Mouse (Mus musculus) lung, adult 2 months (tissue): ENCODE data around the gene Grin2a. TPM values are rescaled to one million over a fixed set of nuclear protein-coding genes. Genes with fewer than 3 reads are reported as not detected.

ENCODE experiments used
- DNase-seq: peaks from one replicate; pipeline ENCODE4 v3.0.0; 2022
- H3K4me1 ChIP-seq: fragments of 200-500 bp; 2 replicates; pipeline ENCODE4 v1.6.1; 2011; ENCODE audit warnings: low read length; ENCODE audit not compliant: control insufficient read depth, insufficient read depth
- H3K4me3 ChIP-seq: fragments of 200-500 bp; replicated peaks from 2 replicates; pipeline ENCODE3; 2011; ENCODE audit warnings: low read depth, mild to moderate bottlenecking, control low read depth, low read length; ENCODE audit errors: extremely low read depth
- CTCF ChIP-seq: fragments of 200-500 bp; IDR thresholded peaks from 2 replicates; pipeline ENCODE4 v1.5.1; 2011; ENCODE audit warnings: mild to moderate bottlenecking, low read length, control low read depth; ENCODE audit not compliant: insufficient read depth
- POLR2A ChIP-seq: fragments of 200-500 bp; IDR thresholded peaks from 2 replicates; pipeline ENCODE4 v1.6.1; 2011; ENCODE audit warnings: low read depth, mild to moderate bottlenecking, control low read depth, low read length, borderline replicate concordance; ENCODE audit errors: extremely low read depth
- WGBS: fragments of 180-500 bp; shearing (Covaris S2); methylation state at CpG from one replicate; pipeline ENCODE4 v1.1.7; 2018; 5-methylcytosine and 5-hydroxymethylcytosine counted together
- polyA plus RNA-seq: library from polyadenylated mRNA; depleted of rRNA; stranded (reverse); fragments of >200 nt; gene quantifications from 2 replicates; pipeline ENCODE4 v1.2.3, GENCODE M21; 2012

Grin2a gene
- polyA plus RNA-seq, 1 experiment = 0.24 TPM

- WGBS = 88% methylated on average over 4 of the region's 4 CpGs
- no peaks in the 10 kb centered on the region for H3K4me1 ChIP-seq
- TF ChIP-seq CTCF (no peak), POLR2A (no peak)
- DNase-seq = no peak
- H3K4me3 ChIP-seq = no peak overlapping the region
Measured at GRCm38 (mm10) chr16:9785821-9786220, 209.5 kb downstream of the Grin2a start.

- DNase-seq = no peak
- TF ChIP-seq POLR2A (no peak), CTCF (no peak)
- H3K4me1 ChIP-seq = no peaks in the 10 kb centered on the region
- 42% methylated on average over 1 of the region's 1 CpGs for WGBS
- no peak overlapping the region for H3K4me3 ChIP-seq
Measured at GRCm38 (mm10) chr16:9768981-9769380, 226.4 kb downstream of the Grin2a start.

GRCm38 (mm10) chr16:9768356-9768755, 227.0 kb downstream of the Grin2a start:
- 39% methylated on average over 5 of the region's 5 CpGs for WGBS
- H3K4me3 ChIP-seq = no peak overlapping the region
- no peak for DNase-seq
- TF ChIP-seq POLR2A (no peak), CTCF (no peak)
- no peaks in the 10 kb centered on the region for H3K4me1 ChIP-seq

GRCm38 (mm10) chr16:9767946-9768345, 227.4 kb downstream of the Grin2a start:
- no peaks in the 10 kb centered on the region for H3K4me1 ChIP-seq
- no peak for DNase-seq
- 77% methylated on average over 3 of the region's 3 CpGs for WGBS
- H3K4me3 ChIP-seq = no peak overlapping the region
- TF ChIP-seq CTCF (no peak), POLR2A (no peak)

GRCm38 (mm10) chr16:9764086-9764485, 231.3 kb downstream of the Grin2a start:
- no peaks in the 10 kb centered on the region for H3K4me1 ChIP-seq
- DNase-seq = no peak
- no peak overlapping the region for H3K4me3 ChIP-seq
- no peak for TF ChIP-seq CTCF
- WGBS = 74% methylated on average over 2 of the region's 2 CpGs

- no peak for DNase-seq
- 91% methylated on average over 2 of the region's 2 CpGs for WGBS
- H3K4me3 ChIP-seq = no peak overlapping the region
- no peak for TF ChIP-seq POLR2A
- TF ChIP-seq CTCF = no peak
- no peaks in the 10 kb centered on the region; the same call in 1 of the 2 replicates for H3K4me1 ChIP-seq
Measured at GRCm38 (mm10) chr16:9760347-9760746, 235.0 kb downstream of the Grin2a start.

GRCm38 (mm10) chr16:9756849-9757248, 238.5 kb downstream of the Grin2a start:
- TF ChIP-seq POLR2A (no peak), CTCF (no peak)
- Histone ChIP-seq H3K4me1 (no peaks in the 10 kb centered on the region; the same call in 1 of the 2 replicates), H3K4me3 (no peak overlapping the region)
- no peak for DNase-seq
- WGBS = 75% methylated on average over 8 of the region's 8 CpGs

- no peak for DNase-seq
- TF ChIP-seq POLR2A (no peak), CTCF (no peak)
- H3K4me3 ChIP-seq = no peak overlapping the region
- H3K4me1 ChIP-seq = no peaks in the 10 kb centered on the region; the same call in 1 of the 2 replicates
- WGBS = 87% methylated on average over 5 of the region's 5 CpGs
Measured at GRCm38 (mm10) chr16:9754061-9754460, 241.3 kb downstream of the Grin2a start.

- no peak for DNase-seq
- WGBS = 81% methylated on average over 9 of the region's 9 CpGs
- Histone ChIP-seq H3K4me1 (no peaks in the 10 kb centered on the region; the same call in 1 of the 2 replicates), H3K4me3 (no peak overlapping the region)
- TF ChIP-seq CTCF (no peak), POLR2A (no peak)
Measured at GRCm38 (mm10) chr16:9753045-9753444, 242.3 kb downstream of the Grin2a start.

- no peak for DNase-seq
- WGBS = 77% methylated on average over 8 of the region's 8 CpGs
- no peaks in the 10 kb centered on the region; the same call in 1 of the 2 replicates for H3K4me1 ChIP-seq
- H3K4me3 ChIP-seq = no peak overlapping the region
- TF ChIP-seq CTCF (no peak), POLR2A (no peak)
Measured at GRCm38 (mm10) chr16:9752600-9752999, 242.8 kb downstream of the Grin2a start.

GRCm38 (mm10) chr16:9751045-9751569, 244.3 kb downstream of the Grin2a start:
- TF ChIP-seq CTCF (no peak), POLR2A (no peak)
- DNase-seq = no peak
- no peaks in the 10 kb centered on the region for H3K4me1 ChIP-seq
- no peak overlapping the region for H3K4me3 ChIP-seq
- WGBS = 69% methylated on average over 11 of the region's 11 CpGs
